ENCODE assay signal across 20 mouse cellular contexts in genomic region chr1:186255476-186256080, GRCm38 (mm10).
DNase-seq lines count a peak whose midpoint lies in the region; ATAC-seq lines count a peak whose summit lies in the region.
"Had no signal": no experiment of that assay in that cellular context is flagged by ENCODE, and none has a peak within 500 bp of the region (broad histone marks: within the 10 kb centered on the region; RNA-seq: fewer than 3 reads in every experiment).

No protein-coding gene starts in this region.

- peaks cover 5% of the 10 kb centered on the region; the same call in 1 of the 2 replicates for H3K4me1 ChIP-seq in hindbrain, embryonic 16.5 days (ENCODE audit: control insufficient read depth, insufficient read depth, low read depth, low read length)
- H3K4me1 ChIP-seq in hindbrain, embryonic 12.5 days = peaks cover 12% of the 10 kb centered on the region
- H3K4me1 ChIP-seq in midbrain, embryonic 14.5 days (ENCODE audit: control insufficient read depth, insufficient read depth, low read length) = no peaks in the 10 kb centered on the region
- H3K4me1 ChIP-seq in midbrain, embryonic 10.5 days = peaks cover 34% of the 10 kb centered on the region
- peaks cover 44% of the 10 kb centered on the region for H3K4me1 ChIP-seq in limb, embryonic 12.5 days (replicated peaks)
- H3K4me1 ChIP-seq: liver, embryonic 12.5 days; neural tube, embryonic 15.5 days had no signal

- 0 out of 2 replicates have a peak, but pooled peaks have one; percentile 54 for ATAC-seq in hindbrain, embryonic 16.5 days
- ATAC-seq in hindbrain, embryonic 12.5 days (ENCODE audit: low FRiP score) = no peak
- ATAC-seq in midbrain, embryonic 14.5 days (ENCODE audit: low FRiP score, low TSS enrichment) = peak; percentile 50; the same call in 1 of the 2 replicates
- ATAC-seq in limb, embryonic 12.5 days (ENCODE audit: insufficient number of reproducible peaks, insufficient read depth, low FRiP score, low TSS enrichment, low read depth) = peak; percentile 37; the same call in 1 of the 2 replicates
- ATAC-seq: liver, embryonic 12.5 days; lung, postnatal 0 days; Patski had no signal

- H3K9me3 ChIP-seq in hindbrain, embryonic 16.5 days (ENCODE audit: control insufficient read depth, low read length) = no peaks in the 10 kb centered on the region
- no peaks in the 10 kb centered on the region for H3K9me3 ChIP-seq in hindbrain, embryonic 12.5 days (replicated peaks)
- H3K9me3 ChIP-seq in midbrain, embryonic 14.5 days (ENCODE audit: control insufficient read depth, low read length) = no peaks in the 10 kb centered on the region
- H3K9me3 ChIP-seq in midbrain, embryonic 10.5 days (replicated peaks) = no peaks in the 10 kb centered on the region
- H3K9me3 ChIP-seq in limb, embryonic 12.5 days = no peaks in the 10 kb centered on the region
- H3K9me3 ChIP-seq: liver, embryonic 12.5 days; neural tube, embryonic 15.5 days had no signal

- no peaks in the 10 kb centered on the region for H3K36me3 ChIP-seq in hindbrain, embryonic 16.5 days (ENCODE audit: control insufficient read depth, insufficient read depth, low read length)
- no peaks in the 10 kb centered on the region for H3K36me3 ChIP-seq in hindbrain, embryonic 12.5 days
- no peaks in the 10 kb centered on the region for H3K36me3 ChIP-seq in midbrain, embryonic 14.5 days (ENCODE audit: control insufficient read depth, insufficient read depth, low read length)
- no peaks in the 10 kb centered on the region for H3K36me3 ChIP-seq in midbrain, embryonic 10.5 days
- no peaks in the 10 kb centered on the region for H3K36me3 ChIP-seq in limb, embryonic 12.5 days
- H3K36me3 ChIP-seq: liver, embryonic 12.5 days; neural tube, embryonic 15.5 days had no signal

- H3K27ac ChIP-seq in hindbrain, embryonic 16.5 days (ENCODE audit: low read depth, low read length) = no peak overlapping the region
- H3K27ac ChIP-seq in hindbrain, embryonic 12.5 days = no peak overlapping the region
- no peak overlapping the region for H3K27ac ChIP-seq in midbrain, embryonic 14.5 days (replicated peaks; ENCODE audit: low read depth, low read length)
- H3K27ac ChIP-seq in midbrain, embryonic 10.5 days (replicated peaks) = no peak overlapping the region
- peak overlapping the region; percentile 73 for H3K27ac ChIP-seq in limb, embryonic 12.5 days
- H3K27ac ChIP-seq: liver, embryonic 12.5 days; neural tube, embryonic 15.5 days had no signal

- 59% methylated on average over 8 of the region's 8 CpGs for WGBS in hindbrain, embryonic 16.5 days
- WGBS in hindbrain, embryonic 12.5 days = 65% methylated on average over 8 of the region's 8 CpGs
- 60% methylated on average over 8 of the region's 8 CpGs for WGBS in midbrain, embryonic 14.5 days
- WGBS in midbrain, embryonic 10.5 days = 61% methylated on average over 8 of the region's 8 CpGs
- WGBS in limb, embryonic 12.5 days = 54% methylated on average over 8 of the region's 8 CpGs

- H3K4me3 ChIP-seq in hindbrain, embryonic 16.5 days (ENCODE audit: low read length) = no peak overlapping the region
- H3K4me3 ChIP-seq in hindbrain, embryonic 12.5 days = no peak overlapping the region
- no peak overlapping the region for H3K4me3 ChIP-seq in midbrain, embryonic 14.5 days (replicated peaks; ENCODE audit: low read depth, low read length)
- H3K4me3 ChIP-seq in midbrain, embryonic 10.5 days = no peak overlapping the region
- H3K4me3 ChIP-seq in limb, embryonic 12.5 days (replicated peaks) = no peak overlapping the region
- H3K4me3 ChIP-seq: erythroblast, embryonic 14.5 days; liver, embryonic 12.5 days; myocyte; neural tube, embryonic 15.5 days had no signal

- no peak overlapping the region for H3K4me2 ChIP-seq in hindbrain, embryonic 16.5 days (ENCODE audit: low read length)
- H3K4me2 ChIP-seq in hindbrain, embryonic 12.5 days (replicated peaks) = no peak overlapping the region
- H3K4me2 ChIP-seq in midbrain, embryonic 14.5 days (ENCODE audit: low read length) = no peak overlapping the region
- no peak overlapping the region for H3K4me2 ChIP-seq in limb, embryonic 12.5 days
- H3K4me2 ChIP-seq: heart, embryonic 11.5 days; liver, embryonic 12.5 days; neural tube, embryonic 15.5 days had no signal

- no peaks in the 10 kb centered on the region for H3K27me3 ChIP-seq in hindbrain, embryonic 16.5 days (replicated peaks; ENCODE audit: control insufficient read depth, insufficient read depth, low read length)
- no peaks in the 10 kb centered on the region for H3K27me3 ChIP-seq in hindbrain, embryonic 12.5 days
- no peaks in the 10 kb centered on the region for H3K27me3 ChIP-seq in midbrain, embryonic 14.5 days (ENCODE audit: control insufficient read depth, insufficient read depth, low read length)
- H3K27me3 ChIP-seq in midbrain, embryonic 10.5 days (ENCODE audit: low read depth, poor library complexity, severe bottlenecking) = peaks cover 21% of the 10 kb centered on the region
- no peaks in the 10 kb centered on the region for H3K27me3 ChIP-seq in limb, embryonic 12.5 days
- H3K27me3 ChIP-seq: liver, embryonic 12.5 days; neural tube, embryonic 15.5 days; Patski had no signal

- DNase-seq in cerebellum, postnatal 25 days = peak; percentile 22 to 37
- no peak for DNase-seq in cerebellum, adult 11-12 months
- DNase-seq in midbrain, embryonic 14.5 days = peak; percentile 21
- no peak for DNase-seq in midbrain, embryonic 10.5 days (ENCODE audit: low spot score)
- no peak for DNase-seq in MN1 (ENCODE audit: low spot score)
- DNase-seq: B cell, adult 2 months; gastrocnemius, postnatal 14 days; heart, postnatal 14 days; right cerebral cortex, postnatal 25 days; thymus, postnatal 14 days had no signal

- H3K9ac ChIP-seq in hindbrain, embryonic 16.5 days (ENCODE audit: low read depth, low read length) = no peak overlapping the region
- no peak overlapping the region for H3K9ac ChIP-seq in hindbrain, embryonic 12.5 days
- no peak overlapping the region for H3K9ac ChIP-seq in midbrain, embryonic 14.5 days (replicated peaks; ENCODE audit: low read length)
- no peak overlapping the region for H3K9ac ChIP-seq in limb, embryonic 12.5 days (replicated peaks)
- H3K9ac ChIP-seq: liver, embryonic 12.5 days; neural tube, embryonic 15.5 days had no signal

Comparison
In these comparisons a context has a peak if more than half of its experiments do, and no peak if none do; other contexts are left out.
1. DNase-seq: peak in cerebellum, postnatal 25 days (2 of 2) and midbrain, embryonic 14.5 days (single experiment); none in cerebellum, adult 11-12 months (single experiment), midbrain, embryonic 10.5 days (single experiment) and MN1 (single experiment).